Comparison of ENCODE assay signal across 11 mouse cellular contexts in genomic region chr1:163057363-163057762, GRCm38 (mm10). TPM values are rescaled to one million over a fixed set of nuclear protein-coding genes. Genes with fewer than 3 reads are reported as not detected.
A peak's percentile ranks its signal among the peaks of the same experiment; 100 is the strongest.
DNase-seq lines count a peak whose midpoint lies in the region; ATAC-seq lines count a peak whose summit lies in the region.
"Had no signal": no experiment of that assay in that cellular context is flagged by ENCODE, and none has a peak within 500 bp of the region (broad histone marks: within the 10 kb centered on the region; RNA-seq: fewer than 3 reads in every experiment).

No protein-coding gene starts in this region.

- H3K4me3 ChIP-seq in embryonic facial prominence, embryonic 14.5 days (ENCODE audit: low read depth, low read length), result no peak overlapping the region
- H3K4me3 ChIP-seq: embryonic facial prominence, embryonic 13.5 days had no signal

- intact Hi-C loops in left cerebral cortex, postnatal 14 days (cut with DNase I), result loop anchor here (5.0 kb wide), 1 partner anchor 160 kb away; the partner anchor contains the start of gene Fmo2

- H3K36me3 ChIP-seq in embryonic facial prominence, embryonic 14.5 days (ENCODE audit: control insufficient read depth, insufficient read depth, low read length), result no peaks in the 10 kb centered on the region
- H3K36me3 ChIP-seq: embryonic facial prominence, embryonic 13.5 days had no signal

- no peaks in the 10 kb centered on the region for H3K9me3 ChIP-seq in embryonic facial prominence, embryonic 14.5 days (ENCODE audit: control insufficient read depth, low read length)
- H3K9me3 ChIP-seq: embryonic facial prominence, embryonic 13.5 days had no signal

- H3K4me2 ChIP-seq in embryonic facial prominence, embryonic 14.5 days (ENCODE audit: low read depth, low read length), result no peak overlapping the region
- H3K4me2 ChIP-seq: embryonic facial prominence, embryonic 13.5 days had no signal

- no peak for ATAC-seq in embryonic facial prominence, embryonic 14.5 days (ENCODE audit: low read depth)
- no peak for ATAC-seq in megakaryocyte progenitor cell, adult 5-6 weeks (replicated peaks; ENCODE audit: poor library complexity)

- H3K9ac ChIP-seq in embryonic facial prominence, embryonic 14.5 days (ENCODE audit: low read depth, low read length), result no peak overlapping the region
- H3K9ac ChIP-seq: embryonic facial prominence, embryonic 13.5 days had no signal

- no peak overlapping the region for H3K27ac ChIP-seq in embryonic facial prominence, embryonic 14.5 days (replicated peaks; ENCODE audit: low read depth, low read length)
- H3K27ac ChIP-seq: embryonic facial prominence, embryonic 13.5 days had no signal

- no peaks in the 10 kb centered on the region for H3K27me3 ChIP-seq in embryonic facial prominence, embryonic 14.5 days (replicated peaks; ENCODE audit: control insufficient read depth, insufficient read depth, low read length)
- H3K27me3 ChIP-seq: embryonic facial prominence, embryonic 13.5 days had no signal

- DNase-seq in embryo, embryonic 10 days (ENCODE audit: low spot score), result peak; percentile 31
- no peak for DNase-seq in embryo, embryonic 9.5 days (ENCODE audit: extremely low spot score)
- DNase-seq in left cerebral cortex, postnatal 14 days (ENCODE audit: low spot score in 2 of 2), result peak; percentile 11 to 26
- DNase-seq in left cerebral cortex, adult 9 months (ENCODE audit: low spot score in 2 of 2), result no peak
- peak; percentile 56 for DNase-seq in embryonic facial prominence, embryonic 14.5 days (ENCODE audit: low spot score)
- DNase-seq in lung, postnatal 4 days, result peak; percentile 17 to 24
- no peak for DNase-seq in MN1 (ENCODE audit: low spot score)

- H3K4me1 ChIP-seq in embryonic facial prominence, embryonic 14.5 days (ENCODE audit: control insufficient read depth, insufficient read depth, low read length), result no peaks in the 10 kb centered on the region
- H3K4me1 ChIP-seq: embryonic facial prominence, embryonic 13.5 days had no signal

- WGBS in embryonic facial prominence, embryonic 14.5 days, result 36% methylated on average over 2 of the region's 2 CpGs

RNA-seq across cellular contexts. Expression of gene Mroh9, which starts 28.1 kb away (rescaled TPM):
- total RNA-seq in left cerebral cortex, postnatal 14 days (2021), result not detected
- 0.06 and 0.09 TPM in 2 replicates for polyA plus RNA-seq in embryonic facial prominence, embryonic 14.5 days (2014; fragmentation: Nextera tagmentation; extraction: Ambion mirVana)
- total RNA-seq in megakaryocyte progenitor cell, adult 5-6 weeks (2015), result not detected in 2 replicates
- total RNA-seq in megakaryocyte progenitor cell, adult 5-6 weeks (2017), result not detected in 2 replicates
- total RNA-seq: hematopoietic stem cell, adult 5-6 weeks had no signal
- polyA plus RNA-seq: embryonic facial prominence, embryonic 13.5 days; liver, embryonic 16.5 days had no signal

Comparison
In these comparisons a context has a peak if more than half of its experiments do, and no peak if none do; other contexts are left out.
1. DNase-seq: peak in embryo, embryonic 10 days (single experiment), left cerebral cortex, postnatal 14 days (2 of 2), embryonic facial prominence, embryonic 14.5 days (single experiment) and lung, postnatal 4 days (2 of 2); none in embryo, embryonic 9.5 days (single experiment), left cerebral cortex, adult 9 months (0 of 2) and MN1 (single experiment).